Mouse (Mus musculus) cerebellum, postnatal 25 days (tissue): ENCODE data around the gene Uqcc3.
"Not testable (repeated sequence)": the region's sequence is repeated elsewhere in the genome, so short reads cannot be mapped to it uniquely, and the experiment has no call there.

Experiments used
- DNase-seq, 2 experiments: peaks; one replicate each; pipeline ENCODE4 v3.0.0; 2021; ENCODE audit warnings: mixed read lengths in 2 of 2

Uqcc3 gene

DNA sequence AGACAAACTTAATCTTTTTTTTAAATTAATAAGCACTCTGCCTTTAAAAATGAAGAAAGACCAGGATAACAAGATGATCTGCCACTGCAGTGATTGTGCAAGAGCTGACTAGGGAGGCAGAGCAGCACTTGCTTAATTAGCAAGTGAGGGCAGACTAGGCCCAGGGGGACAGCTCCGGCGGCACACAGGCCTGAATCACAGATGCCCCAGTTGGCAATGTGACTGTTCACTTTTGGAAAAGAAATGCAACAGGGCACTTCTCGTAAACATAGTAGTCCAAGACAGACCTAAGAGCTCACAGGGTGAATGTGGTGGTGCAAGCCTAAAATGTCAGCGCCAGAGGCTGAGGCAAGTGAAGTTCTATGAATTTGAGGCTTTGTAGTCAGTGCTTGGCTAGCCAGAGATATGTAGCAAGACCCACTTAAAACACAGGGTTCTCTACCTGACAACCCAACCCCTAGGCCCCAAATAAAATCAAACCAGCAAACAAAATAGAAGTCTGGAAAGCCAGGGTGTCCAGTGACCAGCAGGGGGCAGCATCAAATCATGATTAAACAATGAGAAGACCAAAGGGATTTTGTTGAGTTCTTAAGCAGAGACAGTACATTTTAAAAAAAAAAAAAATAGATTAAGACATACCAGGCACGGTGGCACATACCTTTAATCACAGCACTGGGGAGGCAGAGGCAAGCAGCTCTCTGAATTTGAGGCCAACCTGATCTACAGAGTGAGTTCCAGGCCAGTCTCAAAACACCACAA, 36.2 kb downstream of the Uqcc3 start:
- peak; percentile 76 to 88 for DNase-seq

DNA sequence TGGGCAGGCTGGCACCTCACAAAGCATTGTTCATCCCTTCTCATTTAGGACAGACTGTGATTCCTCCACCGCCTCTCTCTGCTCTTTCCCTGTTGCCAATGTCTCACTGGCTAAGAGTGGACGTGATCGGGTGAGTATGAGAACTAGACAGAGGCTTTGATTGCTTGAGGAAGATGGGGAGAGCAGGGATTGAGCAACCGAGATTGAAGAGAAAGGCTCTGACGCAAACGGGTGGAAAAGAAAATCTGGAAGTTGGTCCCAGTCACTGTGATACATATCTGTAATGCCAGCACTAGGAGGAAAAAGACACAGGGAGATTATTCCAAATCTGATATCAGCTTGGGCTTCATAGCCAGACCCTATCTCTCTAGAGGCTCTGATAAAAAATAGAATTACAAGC, 37.8 kb downstream of the Uqcc3 start:
- DNase-seq = no peak

DNA sequence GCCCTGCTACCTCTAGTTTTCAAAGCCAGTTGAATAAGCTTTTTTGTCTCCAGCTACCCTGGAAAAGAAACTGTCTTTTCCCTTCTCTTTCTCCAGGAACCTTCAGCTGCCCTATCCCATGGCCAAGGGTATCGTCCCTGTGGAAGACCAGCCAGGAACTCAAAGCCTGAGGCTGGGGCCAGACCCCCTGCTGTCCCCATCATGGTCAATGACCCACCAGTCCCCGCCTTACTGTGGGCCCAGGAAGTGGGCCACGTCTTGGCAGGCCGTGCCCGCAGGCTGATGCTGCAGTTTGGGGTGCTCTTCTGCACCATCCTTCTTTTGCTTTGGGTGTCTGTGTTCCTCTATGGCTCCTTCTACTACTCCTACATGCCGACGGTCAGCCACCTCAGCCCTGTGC, 39.7 kb downstream of the Uqcc3 start:
- DNase-seq = peak in 1 of 2 experiments; percentile 50

DNA sequence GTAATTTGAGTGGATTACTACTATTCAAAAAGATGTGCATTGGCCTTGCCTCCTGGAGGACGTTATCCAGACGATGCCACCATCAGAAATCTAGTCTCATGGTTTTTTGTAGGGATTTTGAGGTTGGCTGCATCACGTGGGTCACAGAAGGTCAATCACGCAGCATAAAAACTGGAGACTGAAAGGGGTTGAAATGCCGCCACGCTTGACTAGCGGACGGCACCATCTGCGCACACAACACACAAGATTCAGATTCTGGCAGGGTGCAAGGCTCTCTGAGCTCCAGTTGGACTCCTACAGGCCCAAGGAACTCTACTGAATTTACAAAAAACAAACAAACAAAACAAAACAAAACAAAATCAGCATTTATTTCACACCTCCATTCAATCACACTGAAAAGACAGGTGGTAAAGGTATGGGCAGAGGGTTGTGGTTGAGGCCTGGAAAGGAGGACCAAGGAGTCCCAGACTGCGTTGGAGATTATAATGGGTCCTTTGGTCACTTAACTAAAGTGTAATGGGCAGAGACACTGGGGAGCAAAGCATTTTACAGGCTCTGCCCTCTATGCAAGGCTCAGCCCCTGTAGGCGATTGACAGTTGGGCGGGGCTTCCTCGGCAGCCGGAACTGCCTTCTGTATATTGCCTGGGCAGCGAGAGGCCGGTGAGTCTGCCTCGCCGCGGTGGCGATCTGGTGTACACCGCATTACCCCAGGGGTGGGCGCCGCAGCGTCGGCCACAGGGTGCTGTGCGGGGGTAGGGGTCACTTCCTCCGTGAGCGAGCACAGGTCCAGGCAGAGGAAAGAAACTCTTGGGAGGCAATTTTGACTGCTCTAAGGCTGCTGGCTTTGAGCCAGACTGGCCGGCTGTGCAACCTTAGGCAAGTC, 40.6 kb downstream of the Uqcc3 start:
- DNase-seq = peak; percentile 86 to 89

DNA sequence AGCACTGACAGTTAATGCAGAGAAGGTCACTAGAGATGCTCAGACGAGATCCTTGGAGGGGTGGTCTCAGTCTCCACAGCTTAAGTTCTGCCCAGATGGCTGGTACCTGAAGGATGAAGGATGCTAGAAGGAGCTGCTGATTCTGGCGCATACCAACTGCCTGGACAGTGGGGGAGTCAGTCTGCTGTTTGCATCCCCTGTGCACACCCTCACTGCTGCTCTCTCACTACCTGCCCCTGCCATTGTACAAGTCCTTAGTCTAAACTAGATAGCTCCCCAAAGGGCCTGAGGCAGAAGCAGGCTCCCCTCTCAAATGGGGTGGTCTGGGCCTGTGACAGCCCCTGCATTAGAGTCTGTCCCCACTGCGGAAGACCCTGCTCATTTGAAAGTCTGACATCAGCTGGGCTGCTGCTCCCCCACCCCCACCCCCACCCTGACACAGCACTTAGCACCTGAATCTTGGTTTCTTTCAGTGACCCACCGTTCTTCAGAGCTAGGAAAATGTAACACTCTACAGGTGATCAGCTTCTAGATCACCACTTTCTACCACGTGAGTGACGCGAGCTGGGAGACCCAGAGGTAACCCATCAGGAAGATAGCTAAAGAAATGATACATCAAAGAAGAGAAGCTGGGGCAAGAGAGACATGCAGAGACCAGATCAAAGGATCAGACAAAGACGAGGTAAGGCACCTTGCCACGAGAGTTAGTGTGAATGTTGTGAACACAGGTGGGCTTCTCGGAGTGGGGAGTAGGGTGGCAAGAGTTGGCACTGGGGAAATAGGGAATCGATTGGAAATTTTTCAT, 41.4 kb downstream of the Uqcc3 start, which contains the start of gene Gng3:
Gng3 (minus strand) TSS at position 92 of the 805 bp plus-strand sequence.
- DNase-seq = peak; percentile 89 to 92

DNA sequence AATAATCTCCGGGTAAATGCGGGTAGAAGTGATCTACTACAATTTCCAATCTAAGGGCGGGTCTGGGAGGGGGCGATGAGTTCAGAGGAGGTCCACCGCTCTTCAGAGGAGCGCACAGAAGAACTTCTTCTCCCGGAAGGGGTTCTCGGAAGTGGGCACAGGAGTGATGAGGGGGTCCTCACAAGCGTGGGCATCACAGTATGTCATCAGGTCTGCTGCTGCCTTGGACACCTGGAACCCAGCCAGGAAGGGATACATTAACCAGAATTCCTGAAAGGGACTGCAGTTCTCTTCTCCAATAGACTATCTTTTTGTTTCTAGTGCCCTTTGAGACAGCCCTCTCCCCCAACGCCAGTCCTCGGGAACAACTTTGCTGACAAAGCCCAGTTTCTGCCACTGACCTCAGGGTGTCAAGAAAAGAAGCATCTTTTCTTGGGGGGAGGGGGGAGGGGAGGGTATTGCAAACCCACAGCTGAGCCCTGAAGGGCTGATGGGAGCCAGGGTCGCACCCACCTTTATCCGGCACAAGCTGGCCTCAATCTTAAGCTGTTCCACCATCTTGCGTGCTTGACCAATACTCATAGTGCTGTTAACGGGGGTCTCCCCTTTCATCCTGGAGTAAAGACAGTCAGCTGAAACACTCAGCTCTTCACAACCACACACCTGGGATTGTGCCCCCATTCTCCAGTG, 42.5 kb downstream of the Uqcc3 start:
- peak; percentile 69 to 74 for DNase-seq

DNA sequence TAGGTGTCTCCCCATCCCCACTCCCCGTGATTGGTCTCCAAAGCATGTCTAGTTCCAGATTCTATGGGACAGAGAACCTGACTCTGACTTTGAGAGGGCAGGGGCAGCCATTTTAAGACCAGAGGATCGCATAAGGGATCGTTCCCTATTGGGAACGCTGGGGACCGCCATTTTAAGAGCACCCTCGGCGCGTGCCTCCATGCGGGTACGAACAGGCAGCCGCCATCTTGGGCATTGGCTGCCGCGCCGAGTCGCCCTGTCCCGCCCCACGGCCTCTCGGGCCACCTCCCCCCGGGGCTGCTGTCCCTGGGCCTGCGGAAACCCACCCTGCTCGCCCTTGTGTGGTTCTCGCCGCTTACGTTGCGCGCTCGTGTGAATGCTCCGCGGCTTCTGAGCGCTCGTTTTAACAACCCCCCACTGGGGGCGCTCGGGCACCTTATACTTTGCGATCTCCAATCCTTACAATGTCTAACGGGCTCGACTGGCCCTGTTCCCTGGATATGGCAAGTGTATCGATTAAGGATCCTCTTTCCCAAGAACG, 43.4 kb downstream of the Uqcc3 start, which contains the start of gene Bscl2:
Bscl2 (plus strand) TSS at position 217 of the 541 bp plus-strand sequence.
- DNase-seq = peak; percentile 91 to 92

DNA sequence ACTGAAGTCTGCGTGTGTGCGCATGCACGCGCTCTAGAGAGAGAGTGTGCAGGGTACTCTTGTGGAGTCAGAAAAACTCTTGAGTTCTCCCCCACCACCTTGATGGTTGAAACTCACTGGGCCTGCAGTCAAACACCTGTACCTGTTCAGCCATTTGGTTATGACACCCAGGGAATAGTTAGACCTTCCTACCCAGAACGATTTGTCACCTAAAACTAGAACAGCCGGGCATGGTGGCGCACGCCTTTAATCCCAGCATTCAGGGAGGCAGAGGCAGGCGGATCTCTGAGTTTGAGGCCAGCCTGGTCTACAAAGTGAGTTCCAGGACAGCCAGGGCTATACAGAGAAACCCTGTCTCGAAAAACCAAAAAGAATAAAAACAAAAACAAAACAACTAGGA, 44.4 kb downstream of the Uqcc3 start:
- not testable (repeated sequence) for DNase-seq

DNA sequence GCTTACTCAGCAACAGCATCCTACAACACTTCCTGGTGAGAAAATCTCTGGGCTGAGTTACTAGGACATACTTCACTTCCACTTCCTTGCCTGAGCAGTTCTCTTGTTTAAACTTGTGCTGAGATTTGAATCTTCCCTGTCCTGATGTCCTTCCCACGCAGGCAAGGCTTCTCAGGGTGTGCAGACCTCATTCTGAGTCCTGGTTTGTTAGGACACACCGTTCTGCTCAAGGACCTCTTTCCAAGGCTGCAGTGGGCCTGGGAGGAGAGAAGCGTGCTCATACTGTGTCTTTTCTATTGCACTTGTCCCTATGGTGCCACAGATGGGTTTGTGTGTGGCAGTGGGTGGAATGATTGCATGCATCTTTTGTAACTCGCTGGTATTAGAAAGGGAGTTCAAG, 47.8 kb downstream of the Uqcc3 start:
- DNase-seq = no peak

DNA sequence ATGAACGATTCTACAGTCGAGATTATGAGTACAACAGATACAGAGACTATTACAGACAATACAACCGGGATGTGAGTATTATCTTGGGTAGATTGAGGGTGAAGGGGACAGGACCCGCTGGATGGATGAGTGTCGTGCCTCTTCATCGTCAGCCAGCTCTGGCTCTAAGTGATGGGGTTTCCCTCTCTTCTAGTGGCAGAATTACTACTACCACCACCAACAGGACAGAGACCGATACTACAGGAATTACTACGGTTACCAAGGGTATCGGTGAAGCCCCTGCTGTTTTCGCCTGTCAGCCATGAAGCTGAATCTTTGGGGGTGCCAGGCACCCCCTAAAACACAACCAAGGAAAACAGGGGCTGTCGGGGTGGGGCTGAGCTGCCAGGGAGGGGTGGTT, 49.5 kb downstream of the Uqcc3 start:
- DNase-seq = no peak

DNA sequence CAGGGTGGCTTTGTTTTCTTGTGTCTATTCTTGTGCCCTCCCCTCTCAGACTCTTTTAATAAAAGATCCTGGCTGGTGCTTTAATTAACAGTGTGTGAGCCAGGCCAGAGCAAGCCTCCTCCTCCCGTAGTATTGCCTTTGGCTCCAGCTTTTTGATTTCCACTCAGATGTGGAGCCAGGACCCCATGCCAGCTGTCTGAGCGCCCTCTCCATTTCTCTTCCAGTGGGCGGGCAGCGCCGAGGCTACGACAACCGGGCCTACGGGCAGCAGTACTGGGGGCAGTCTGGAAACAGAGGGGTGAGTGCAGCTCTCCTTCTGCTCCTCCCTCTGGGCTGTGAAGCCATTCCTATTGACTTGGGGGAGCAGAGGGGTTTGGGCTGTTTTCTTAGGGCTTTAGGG, 50.1 kb downstream of the Uqcc3 start:
- no peak for DNase-seq
